ENCODE assay signal across 8 mouse cellular contexts in genomic region chr11:94521219-94521843, GRCm38 (mm10). TPM values are rescaled to one million over a fixed set of nuclear protein-coding genes. Genes with fewer than 3 reads are reported as not detected.
DNase-seq lines count a peak whose midpoint lies in the region; ATAC-seq lines count a peak whose summit lies in the region.

Gene Mycbpap (minus strand): TSS chr11:94521742.

- peak; percentile 75 for ATAC-seq in forebrain, embryonic 12.5 days (ENCODE audit: low FRiP score)
- peak; percentile 75 for ATAC-seq in hindbrain, embryonic 11.5 days (ENCODE audit: low FRiP score)

- H3K36me3 ChIP-seq in forebrain, embryonic 12.5 days (replicated peaks): no peaks in the 10 kb centered on the region
- no peaks in the 10 kb centered on the region for H3K36me3 ChIP-seq in hindbrain, embryonic 11.5 days (ENCODE audit: control insufficient read depth, insufficient read depth, low read length)

- 1% methylated on average over 42 of the region's 42 CpGs for WGBS in forebrain, embryonic 12.5 days
- under 1% methylated on average over 42 of the region's 42 CpGs for WGBS in hindbrain, embryonic 11.5 days

- no peaks in the 10 kb centered on the region for H3K9me3 ChIP-seq in forebrain, embryonic 12.5 days
- H3K9me3 ChIP-seq in hindbrain, embryonic 11.5 days (ENCODE audit: control insufficient read depth, low read length): no peaks in the 10 kb centered on the region

- H3K4me3 ChIP-seq in forebrain, embryonic 12.5 days (replicated peaks): peak within 1 kb of the TSS; percentile 59
- H3K4me3 ChIP-seq in hindbrain, embryonic 11.5 days (ENCODE audit: low read depth, low read length): peak within 1 kb of the TSS; percentile 52

- H3K27ac ChIP-seq in forebrain, embryonic 12.5 days: no peak within 1 kb of the TSS
- no peak within 1 kb of the TSS; the same call in 1 of the 2 replicates for H3K27ac ChIP-seq in hindbrain, embryonic 11.5 days (ENCODE audit: low read depth, low read length)

- peaks cover 18% of the 10 kb centered on the region for H3K4me1 ChIP-seq in forebrain, embryonic 12.5 days
- no peaks in the 10 kb centered on the region for H3K4me1 ChIP-seq in hindbrain, embryonic 11.5 days (replicated peaks; ENCODE audit: control insufficient read depth, insufficient read depth, low read length)

- H3K27me3 ChIP-seq in forebrain, embryonic 12.5 days: peaks cover 9% of the 10 kb centered on the region; the same call in 1 of the 2 replicates
- H3K27me3 ChIP-seq in hindbrain, embryonic 11.5 days (ENCODE audit: control insufficient read depth, insufficient read depth, low read length): no peaks in the 10 kb centered on the region

- peak within 1 kb of the TSS; percentile 71 for H3K9ac ChIP-seq in forebrain, embryonic 12.5 days
- H3K9ac ChIP-seq in hindbrain, embryonic 11.5 days (ENCODE audit: low read depth, low read length): peak within 1 kb of the TSS; percentile 61

- DNase-seq in MN1 (ENCODE audit: low spot score): peak; percentile 68
- peak; percentile 19 for DNase-seq in c-Kit-positive CD71-positive TER-119-negative erythroid progenitor cells, embryonic 14.5 days (ENCODE audit: low read depth)
- DNase-seq in hindbrain, embryonic 11.5 days (ENCODE audit: low spot score): peak; percentile 85
- peak; percentile 48 to 64 for DNase-seq in layer of hippocampus, postnatal 25 days (ENCODE audit: extremely low spot score in 1 of 2, low spot score in 1 of 2)
- DNase-seq in lung, postnatal 25 days (ENCODE audit: low spot score): peak; percentile 50
- peak; percentile 78 for DNase-seq in retina, embryonic 14.5 days (ENCODE audit: low spot score)
- peak; percentile 77 for DNase-seq in yolk sac, embryonic 10.5 days (ENCODE audit: low spot score)

- H3K4me2 ChIP-seq in forebrain, embryonic 12.5 days: peak within 1 kb of the TSS; percentile 92
- peak within 1 kb of the TSS; percentile 89 for H3K4me2 ChIP-seq in hindbrain, embryonic 11.5 days (replicated peaks; ENCODE audit: low read depth, low read length)

RNA-seq across cellular contexts. Expression of gene Mycbpap, which starts in this region (rescaled TPM):
- polyA plus RNA-seq in forebrain, embryonic 12.5 days (2016; fragmentation: Nextera tagmentation; extraction: Ambion mirVana): 3.7 and 3.8 TPM in 2 replicates
- polyA plus RNA-seq in hindbrain, embryonic 11.5 days (2014; fragmentation: Nextera tagmentation; extraction: Ambion mirVana): 2.1 and 3.3 TPM in 2 replicates
- 1 to 10 TPM; 3.0 to 3.9 TPM for total RNA-seq in layer of hippocampus, postnatal 25 days (2021)

Comparison
In these comparisons a context has a peak if more than half of its experiments do, and no peak if none do; other contexts are left out.
1. DNase-seq: peak in every context shown above with its lines; median percentile 85 in hindbrain, embryonic 11.5 days; 78 in retina, embryonic 14.5 days; 77 in yolk sac, embryonic 10.5 days; 68 in MN1; 56 in layer of hippocampus, postnatal 25 days; 50 in lung, postnatal 25 days; 19 in c-Kit-positive CD71-positive TER-119-negative erythroid progenitor cells, embryonic 14.5 days.